Mouse (Mus musculus): Measurements from ENCODE around the gene Rtp4.

The Rtp4 gene

GRCm38 (mm10) chr16:23591119-23592105, 71.3 kb downstream of the Rtp4 start:
- no peak for DNase-seq (ENCODE audit: low spot score)

GRCm38 (mm10) chr16:23592501-23592900, 72.4 kb downstream of the Rtp4 start:
- no peak for DNase-seq (ENCODE audit: low spot score)

- no peak for DNase-seq (ENCODE audit: low spot score)
Measured at GRCm38 (mm10) chr16:23596696-23597095, 76.6 kb downstream of the Rtp4 start.

- DNase-seq (ENCODE audit: low spot score): no peak
Measured at GRCm38 (mm10) chr16:23597968-23598367, 77.9 kb downstream of the Rtp4 start.

- no peak for DNase-seq (ENCODE audit: low spot score)
Measured at GRCm38 (mm10) chr16:23606220-23606619, 86.1 kb downstream of the Rtp4 start.

- no peak for DNase-seq (ENCODE audit: low spot score)
Measured at GRCm38 (mm10) chr16:23606651-23607050, 86.6 kb downstream of the Rtp4 start.

- no peak for DNase-seq (ENCODE audit: low spot score)
Measured at GRCm38 (mm10) chr16:23607911-23608410, 87.9 kb downstream of the Rtp4 start.

GRCm38 (mm10) chr16:23609748-23610185, 89.7 kb downstream of the Rtp4 start:
- peak; percentile 79 for DNase-seq (ENCODE audit: low spot score)

GRCm38 (mm10) chr16:23624205-23624604, 104.1 kb downstream of the Rtp4 start:
- DNase-seq (ENCODE audit: low spot score): no peak

- no peak for DNase-seq (ENCODE audit: low spot score)
Measured at GRCm38 (mm10) chr16:23631531-23631930, 111.4 kb downstream of the Rtp4 start.

GRCm38 (mm10) chr16:23632681-23633080, 112.6 kb downstream of the Rtp4 start:
- no peak for DNase-seq (ENCODE audit: low spot score)

GRCm38 (mm10) chr16:23653028-23653427, 132.9 kb downstream of the Rtp4 start:
- no peak for DNase-seq (ENCODE audit: low spot score)

- no peak for DNase-seq (ENCODE audit: low spot score)
Measured at GRCm38 (mm10) chr16:23653479-23653878, 133.4 kb downstream of the Rtp4 start.

- no peak for DNase-seq (ENCODE audit: low spot score)
Measured at GRCm38 (mm10) chr16:23659597-23660531, 139.8 kb downstream of the Rtp4 start.
